Mouse (Mus musculus): Measurements from ENCODE around the gene Hc.

Gene Hc

GRCm38 (mm10) chr2:34953547-34954116, 107.6 kb downstream of the Hc start:
- DNase-seq (ENCODE audit: low spot score): no peak

- DNase-seq (ENCODE audit: low spot score): no peak
Observed at GRCm38 (mm10) chr2:34953018-34953417, 108.2 kb downstream of the Hc start.

GRCm38 (mm10) chr2:34951469-34951868, 109.8 kb downstream of the Hc start:
- no peak for DNase-seq (ENCODE audit: low spot score)

GRCm38 (mm10) chr2:34948622-34949021, 112.6 kb downstream of the Hc start:
- DNase-seq (ENCODE audit: low spot score): no peak

GRCm38 (mm10) chr2:34946046-34946445, 115.2 kb downstream of the Hc start:
- DNase-seq (ENCODE audit: low spot score): no peak

- DNase-seq (ENCODE audit: low spot score): no peak
Observed at GRCm38 (mm10) chr2:34945580-34945979, 115.7 kb downstream of the Hc start.

- DNase-seq (ENCODE audit: low spot score): no peak
Observed at GRCm38 (mm10) chr2:34944761-34945160, 116.5 kb downstream of the Hc start.

- no peak for DNase-seq (ENCODE audit: low spot score)
Observed at GRCm38 (mm10) chr2:34943556-34944120, 117.6 kb downstream of the Hc start.

- no peak for DNase-seq (ENCODE audit: low spot score)
Observed at GRCm38 (mm10) chr2:34941061-34941675, 120.1 kb downstream of the Hc start.

GRCm38 (mm10) chr2:34940246-34940645, 121.0 kb downstream of the Hc start:
- DNase-seq (ENCODE audit: low spot score): no peak

- DNase-seq (ENCODE audit: low spot score): no peak
Observed at GRCm38 (mm10) chr2:34938269-34939208, 122.7 kb downstream of the Hc start.

- DNase-seq (ENCODE audit: low spot score): no peak
Observed at GRCm38 (mm10) chr2:34937460-34937859, 123.8 kb downstream of the Hc start.
